Comparison of ENCODE assay signal across 8 mouse cellular contexts in genomic region chr6:134207391-134208179, GRCm38 (mm10).
A peak's percentile ranks its signal among the peaks of the same experiment; 100 is the strongest.
DNase-seq lines count a peak whose midpoint lies in the region; ATAC-seq lines count a peak whose summit lies in the region.

No protein-coding gene starts in this region.

- DNase-seq in left cerebral cortex, postnatal 14 days (ENCODE audit: low spot score in 2 of 2): peak; percentile 69 to 78
- DNase-seq in left cerebral cortex, postnatal 36 days (ENCODE audit: low spot score in 2 of 2): no peak
- DNase-seq in ZHBTc4 (ENCODE audit: low read depth, low spot score): peak; percentile 42
- DNase-seq in right cerebral cortex, postnatal 4 days: peak; percentile 82
- no peak for DNase-seq in thymus, postnatal 10 days (ENCODE audit: low spot score in 2 of 2)

- H3K4me2 ChIP-seq in forebrain, embryonic 13.5 days: peak overlapping the region; percentile 49
- H3K4me2 ChIP-seq in hindbrain, embryonic 15.5 days: peak overlapping the region; percentile 36
- peak overlapping the region; percentile 39 for H3K4me2 ChIP-seq in lung, embryonic 16.5 days (ENCODE audit: low read depth, low read length)

- 53% methylated on average over 19 of the region's 19 CpGs for WGBS in forebrain, embryonic 13.5 days
- WGBS in hindbrain, embryonic 15.5 days: 52% methylated on average over 19 of the region's 19 CpGs
- 50% methylated on average over 19 of the region's 19 CpGs for WGBS in lung, embryonic 16.5 days

- no peaks in the 10 kb centered on the region for H3K27me3 ChIP-seq in forebrain, embryonic 13.5 days
- H3K27me3 ChIP-seq in hindbrain, embryonic 15.5 days: no peaks in the 10 kb centered on the region
- H3K27me3 ChIP-seq in lung, embryonic 16.5 days (ENCODE audit: control insufficient read depth, insufficient read depth, low read depth, low read length): no peaks in the 10 kb centered on the region

- peak overlapping the region; percentile 15 for H3K4me3 ChIP-seq in forebrain, embryonic 13.5 days
- H3K4me3 ChIP-seq in hindbrain, embryonic 15.5 days: no peak overlapping the region
- H3K4me3 ChIP-seq in lung, embryonic 16.5 days (ENCODE audit: low read length): no peak overlapping the region

- H3K9me3 ChIP-seq in forebrain, embryonic 13.5 days (replicated peaks): no peaks in the 10 kb centered on the region
- no peaks in the 10 kb centered on the region for H3K9me3 ChIP-seq in hindbrain, embryonic 15.5 days
- no peaks in the 10 kb centered on the region for H3K9me3 ChIP-seq in lung, embryonic 16.5 days (ENCODE audit: control insufficient read depth, low read length)

- 0 out of 2 replicates have a peak overlapping the region, but pooled peaks have one; percentile 38 for H3K9ac ChIP-seq in forebrain, embryonic 13.5 days
- no peak overlapping the region for H3K9ac ChIP-seq in hindbrain, embryonic 15.5 days
- peak overlapping the region; percentile 27; the same call in 1 of the 2 replicates for H3K9ac ChIP-seq in lung, embryonic 16.5 days (ENCODE audit: low read length)

- H3K4me1 ChIP-seq in forebrain, embryonic 13.5 days: peaks cover 34% of the 10 kb centered on the region
- peaks cover 29% of the 10 kb centered on the region for H3K4me1 ChIP-seq in hindbrain, embryonic 15.5 days (replicated peaks)
- peaks cover 12% of the 10 kb centered on the region for H3K4me1 ChIP-seq in lung, embryonic 16.5 days (replicated peaks; ENCODE audit: control insufficient read depth, insufficient read depth, low read length)

- peak; percentile 95 for ATAC-seq in forebrain, embryonic 13.5 days
- peak; percentile 88 for ATAC-seq in hindbrain, embryonic 15.5 days (ENCODE audit: low FRiP score, low read depth)
- ATAC-seq in lung, embryonic 16.5 days (ENCODE audit: low read depth): peak; percentile 84

- H3K27ac ChIP-seq in forebrain, embryonic 13.5 days: peak overlapping the region; percentile 88
- peak overlapping the region; percentile 70 for H3K27ac ChIP-seq in hindbrain, embryonic 15.5 days (replicated peaks)
- peak overlapping the region; percentile 60 for H3K27ac ChIP-seq in lung, embryonic 16.5 days (ENCODE audit: low read length)

- intact Hi-C loops in left cerebral cortex, postnatal 14 days (cut with DNase I): no loop called here
- intact Hi-C loops in left cerebral cortex, postnatal 36 days (cut with DNase I): no loop called here

- no peaks in the 10 kb centered on the region for H3K36me3 ChIP-seq in forebrain, embryonic 13.5 days (ENCODE audit: poor library complexity, severe bottlenecking)
- H3K36me3 ChIP-seq in hindbrain, embryonic 15.5 days: no peaks in the 10 kb centered on the region
- no peaks in the 10 kb centered on the region for H3K36me3 ChIP-seq in lung, embryonic 16.5 days (ENCODE audit: control insufficient read depth, insufficient read depth, low read length)

Comparison
In these comparisons a context has a peak if more than half of its experiments do, and no peak if none do; other contexts are left out.
1. DNase-seq: peak in left cerebral cortex, postnatal 14 days (2 of 2), ZHBTc4 (single experiment) and right cerebral cortex, postnatal 4 days (single experiment); none in left cerebral cortex, postnatal 36 days (0 of 2) and thymus, postnatal 10 days (0 of 2).
2. Peak in every context shown above with its lines, with median percentiles within 50 percentile points of each other: ATAC-seq, H3K27ac ChIP-seq and H3K4me2 ChIP-seq.